Mouse (Mus musculus): ENCODE results near the gene Bcl11a. TPM values are rescaled to one million over a fixed set of nuclear protein-coding genes. Genes with fewer than 3 reads are reported as not detected.

The Bcl11a gene
- polyA plus RNA-seq, 1 experiment from 2014 or later: 89.1 TPM

DNA sequence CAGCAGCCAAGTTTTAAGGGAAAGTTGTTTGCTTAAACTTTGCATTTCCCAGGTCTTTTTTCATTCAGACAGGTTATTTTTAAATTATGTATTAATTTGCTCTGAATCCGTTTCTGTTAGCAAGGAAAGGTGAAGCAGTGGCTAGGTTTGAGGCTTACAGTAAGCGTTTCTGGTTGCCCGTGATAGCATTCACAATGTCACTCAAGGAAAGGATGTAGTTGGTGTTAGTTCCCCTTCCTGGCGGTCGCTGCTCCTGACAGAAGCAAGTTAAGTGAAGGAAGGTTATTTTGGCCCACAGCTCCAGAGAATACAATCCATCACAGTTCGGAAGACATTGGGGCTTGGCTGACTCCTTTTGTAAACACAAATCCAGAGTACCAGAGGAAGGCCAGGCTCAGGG lies 61.6 kb downstream of the Bcl11a start:
- ATAC-seq (ENCODE audit: low FRiP score): no peak
- Histone ChIP-seq H3K4me3 (no peak overlapping the region), H3K9ac (no peak overlapping the region), H3K36me3 (0 out of 2 replicates have a peak, but pooled peaks cover 2% of the 10 kb centered on the region), H3K9me3 (replicated peaks) (no peaks in the 10 kb centered on the region), H3K27me3 (no peaks in the 10 kb centered on the region), H3K4me1 (peaks cover 13% of the 10 kb centered on the region), H3K4me2 (replicated peaks) (no peak overlapping the region), H3K27ac (no peak overlapping the region)
- WGBS: 90% methylated on average over 6 of the region's 6 CpGs

DNA sequence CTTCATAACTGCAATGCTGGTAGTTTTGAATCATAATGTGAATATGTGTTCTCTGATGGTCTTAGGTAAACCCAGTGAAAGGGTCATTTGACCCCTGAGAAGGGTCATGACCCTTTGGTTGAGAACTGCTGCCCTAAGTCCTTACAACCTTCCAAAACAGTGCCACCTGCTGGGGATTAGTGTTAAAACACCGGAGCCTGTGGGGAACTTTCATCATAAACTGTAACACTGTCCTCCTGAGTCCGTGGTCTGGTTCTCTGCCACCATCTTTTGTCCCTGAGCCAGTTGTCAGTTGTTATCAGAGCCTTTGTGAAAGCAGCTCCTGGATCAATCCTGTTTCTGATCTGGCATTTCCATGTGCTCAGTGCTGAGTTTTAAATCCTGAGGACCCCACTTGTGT lies 62.1 kb downstream of the Bcl11a start:
- Histone ChIP-seq H3K9ac (no peak overlapping the region), H3K4me3 (no peak overlapping the region), H3K27ac (no peak overlapping the region), H3K9me3 (replicated peaks) (no peaks in the 10 kb centered on the region), H3K4me2 (replicated peaks) (no peak overlapping the region), H3K36me3 (0 out of 2 replicates have a peak, but pooled peaks cover 5% of the 10 kb centered on the region), H3K27me3 (no peaks in the 10 kb centered on the region), H3K4me1 (peaks cover 14% of the 10 kb centered on the region)
- no peak for ATAC-seq (ENCODE audit: low FRiP score)
- WGBS: 82% methylated on average over 2 of the region's 2 CpGs

DNA sequence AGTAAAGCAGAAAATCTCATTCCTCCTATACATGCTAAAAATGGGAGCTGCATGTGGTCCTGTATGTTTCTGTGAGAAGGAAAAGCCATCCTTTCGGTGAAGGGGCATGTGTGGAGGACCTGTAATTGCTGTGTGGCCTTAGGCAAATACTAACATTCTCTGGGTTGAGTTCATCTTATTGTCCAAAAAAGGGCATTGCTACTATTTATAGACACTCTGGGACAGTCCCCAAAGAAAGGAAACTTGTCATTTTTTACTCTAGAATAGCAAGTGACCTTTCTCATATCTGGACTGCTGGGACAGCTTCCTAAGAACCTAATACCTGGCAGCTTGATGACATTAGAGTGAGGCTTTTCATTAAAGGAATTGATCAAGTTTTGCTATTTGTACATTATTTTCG lies 63.1 kb downstream of the Bcl11a start:
- Histone ChIP-seq H3K4me1 (peaks cover 20% of the 10 kb centered on the region), H3K27ac (no peak overlapping the region), H3K36me3 (0 out of 2 replicates have a peak, but pooled peaks cover 5% of the 10 kb centered on the region), H3K4me3 (no peak overlapping the region), H3K27me3 (no peaks in the 10 kb centered on the region), H3K9ac (no peak overlapping the region), H3K4me2 (replicated peaks) (no peak overlapping the region), H3K9me3 (replicated peaks) (no peaks in the 10 kb centered on the region)
- ATAC-seq (ENCODE audit: low FRiP score): no peak
- WGBS: 88% methylated on average over 2 of the region's 2 CpGs

DNA sequence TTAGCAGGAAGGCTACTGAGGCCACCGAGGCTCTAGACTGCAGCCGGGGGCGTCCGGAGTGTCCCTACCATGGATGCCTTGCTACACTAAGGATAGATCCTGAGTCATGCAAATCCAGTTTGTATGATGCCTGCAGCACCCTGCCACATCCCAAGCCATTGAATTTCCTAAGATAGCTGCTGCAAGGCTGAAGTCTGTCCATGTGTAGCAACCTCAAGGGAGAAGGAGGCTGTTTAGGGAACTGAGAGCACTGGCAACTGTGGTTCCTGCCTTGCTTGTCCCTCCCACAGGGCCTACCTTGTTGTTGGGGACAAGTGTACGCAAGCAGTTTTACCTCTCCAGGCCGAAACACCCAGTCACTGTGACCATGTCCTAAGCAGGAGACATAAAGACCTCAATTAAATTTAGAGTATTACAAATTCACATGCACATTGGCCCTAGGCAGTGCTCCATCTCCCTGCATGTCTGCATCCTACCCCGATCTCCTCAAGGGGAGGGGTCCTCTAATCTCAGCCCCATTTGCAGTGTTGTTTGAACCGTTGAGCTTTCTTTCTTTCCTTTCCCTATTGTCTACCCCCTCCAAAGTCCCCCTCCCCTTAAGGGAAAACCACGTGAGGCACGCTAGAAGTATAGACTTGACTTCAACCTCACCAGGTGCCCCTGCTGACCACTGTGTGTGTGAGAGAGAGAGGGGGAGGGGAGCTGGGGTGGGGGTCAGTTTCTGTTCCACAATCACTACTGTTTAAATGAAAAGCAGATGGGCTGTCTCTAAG lies 63.8 kb downstream of the Bcl11a start:
- no peaks in the 10 kb centered on the region for H3K9me3 ChIP-seq (replicated peaks)
- H3K4me3 ChIP-seq: no peak overlapping the region
- H3K27me3 ChIP-seq: no peaks in the 10 kb centered on the region
- 63% methylated on average over 10 of the region's 10 CpGs for WGBS
- 0 out of 2 replicates have a peak overlapping the region, but pooled peaks have one; percentile 17 for H3K27ac ChIP-seq
- H3K4me1 ChIP-seq: peaks cover 23% of the 10 kb centered on the region
- peak; percentile 38; the same call in 1 of the 2 replicates for ATAC-seq (ENCODE audit: low FRiP score)
- no peak overlapping the region for H3K4me2 ChIP-seq (replicated peaks)
- 0 out of 2 replicates have a peak, but pooled peaks cover 5% of the 10 kb centered on the region for H3K36me3 ChIP-seq
- H3K9ac ChIP-seq: no peak overlapping the region

DNA sequence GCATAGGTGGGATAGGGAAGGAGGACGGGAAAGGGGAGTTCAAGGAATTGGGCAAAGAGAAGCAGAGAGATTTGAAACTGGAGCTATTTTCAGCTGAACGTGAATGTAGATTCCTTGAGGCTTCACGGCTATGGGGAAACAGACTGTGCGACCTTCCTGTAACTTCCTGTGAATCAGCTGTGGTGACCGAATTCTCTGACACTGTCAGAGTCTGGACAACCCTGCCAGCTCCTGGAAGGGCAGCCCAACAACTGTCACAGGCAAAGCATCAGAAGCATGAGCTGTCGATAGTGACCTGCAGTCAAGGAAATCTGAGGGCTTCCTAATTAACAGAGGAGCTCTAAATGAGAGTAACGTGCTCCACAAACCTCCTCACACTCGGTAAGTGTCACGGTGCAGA lies 64.5 kb downstream of the Bcl11a start:
- 61% methylated on average over 9 of the region's 9 CpGs for WGBS
- Histone ChIP-seq H3K27me3 (no peaks in the 10 kb centered on the region), H3K36me3 (0 out of 2 replicates have a peak, but pooled peaks cover 5% of the 10 kb centered on the region), H3K27ac (no peak overlapping the region), H3K9ac (no peak overlapping the region), H3K9me3 (replicated peaks) (no peaks in the 10 kb centered on the region), H3K4me3 (no peak overlapping the region), H3K4me1 (peaks cover 23% of the 10 kb centered on the region), H3K4me2 (replicated peaks) (no peak overlapping the region)
- no peak for ATAC-seq (ENCODE audit: low FRiP score)

DNA sequence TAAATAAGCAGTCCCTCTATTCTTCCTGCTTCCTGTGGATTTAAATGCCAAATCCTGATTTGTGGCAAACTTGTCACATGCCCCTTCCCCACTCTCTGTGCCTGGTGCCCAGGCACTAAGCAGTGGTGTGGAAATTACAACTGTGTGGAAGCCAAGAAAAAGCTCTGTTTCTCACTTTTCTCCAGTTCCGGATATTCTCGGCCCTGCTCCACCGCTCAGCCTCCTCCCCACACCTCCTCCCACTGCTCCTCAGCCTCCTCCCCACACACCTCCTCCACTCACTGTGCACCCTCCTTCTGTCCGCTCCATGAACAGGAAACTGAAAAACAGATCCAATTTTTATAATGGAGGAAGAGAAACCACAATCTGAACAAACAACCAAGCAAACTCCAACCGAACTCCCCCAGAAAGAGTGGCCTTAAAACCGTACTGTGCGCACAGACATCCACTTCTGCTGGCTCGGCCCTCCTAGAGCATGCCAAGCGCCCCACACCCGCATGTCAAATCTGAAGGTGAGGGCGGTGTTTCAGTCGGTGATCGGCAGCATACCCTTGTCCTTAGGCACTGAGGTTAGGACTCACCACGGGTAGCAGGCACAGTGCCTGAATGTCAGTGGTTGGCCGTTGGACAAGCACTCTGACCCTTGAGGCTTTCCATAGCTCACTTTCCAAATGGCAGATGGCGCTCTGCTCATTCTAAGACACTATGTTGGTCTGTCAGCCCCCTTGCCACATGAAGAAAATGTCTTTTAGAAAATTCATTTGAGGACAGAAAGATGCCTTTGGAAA lies 66.5 kb downstream of the Bcl11a start:
- no peaks in the 10 kb centered on the region for H3K9me3 ChIP-seq (replicated peaks)
- 87% methylated on average over 16 of the region's 16 CpGs for WGBS
- no peak overlapping the region for H3K9ac ChIP-seq
- H3K36me3 ChIP-seq: 0 out of 2 replicates have a peak, but pooled peaks cover 5% of the 10 kb centered on the region
- H3K27ac ChIP-seq: no peak overlapping the region
- H3K4me1 ChIP-seq: peaks cover 23% of the 10 kb centered on the region
- H3K4me2 ChIP-seq (replicated peaks): no peak overlapping the region
- ATAC-seq (ENCODE audit: low FRiP score): no peak
- H3K27me3 ChIP-seq: no peaks in the 10 kb centered on the region
- H3K4me3 ChIP-seq: no peak overlapping the region

DNA sequence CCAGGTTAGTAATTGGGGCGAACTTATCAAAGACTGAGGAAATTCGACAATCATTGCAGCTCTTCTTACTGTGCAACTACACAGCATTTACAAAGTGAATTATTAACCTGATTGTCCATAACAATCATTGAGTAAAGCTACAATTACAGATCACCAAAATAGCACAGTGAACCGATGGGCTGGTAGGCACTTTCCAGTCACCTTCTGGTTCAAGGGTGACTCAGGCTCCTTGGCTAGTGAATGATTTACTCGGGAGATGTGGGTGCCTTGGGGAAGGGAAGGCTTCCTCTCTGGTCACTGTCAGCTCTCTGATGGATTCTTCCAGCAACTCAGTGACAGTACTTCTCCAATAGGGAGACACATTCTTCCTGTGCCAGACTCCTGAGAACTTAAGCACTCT lies 68.2 kb downstream of the Bcl11a start:
- H3K27ac ChIP-seq: no peak overlapping the region
- 85% methylated on average over 4 of the region's 4 CpGs for WGBS
- no peak overlapping the region for H3K9ac ChIP-seq
- H3K4me1 ChIP-seq: peaks cover 23% of the 10 kb centered on the region
- H3K9me3 ChIP-seq (replicated peaks): no peaks in the 10 kb centered on the region
- H3K4me2 ChIP-seq (replicated peaks): no peak overlapping the region
- no peak overlapping the region for H3K4me3 ChIP-seq
- H3K36me3 ChIP-seq: 0 out of 2 replicates have a peak, but pooled peaks cover 5% of the 10 kb centered on the region
- no peaks in the 10 kb centered on the region for H3K27me3 ChIP-seq
- no peak for ATAC-seq (ENCODE audit: low FRiP score)

DNA sequence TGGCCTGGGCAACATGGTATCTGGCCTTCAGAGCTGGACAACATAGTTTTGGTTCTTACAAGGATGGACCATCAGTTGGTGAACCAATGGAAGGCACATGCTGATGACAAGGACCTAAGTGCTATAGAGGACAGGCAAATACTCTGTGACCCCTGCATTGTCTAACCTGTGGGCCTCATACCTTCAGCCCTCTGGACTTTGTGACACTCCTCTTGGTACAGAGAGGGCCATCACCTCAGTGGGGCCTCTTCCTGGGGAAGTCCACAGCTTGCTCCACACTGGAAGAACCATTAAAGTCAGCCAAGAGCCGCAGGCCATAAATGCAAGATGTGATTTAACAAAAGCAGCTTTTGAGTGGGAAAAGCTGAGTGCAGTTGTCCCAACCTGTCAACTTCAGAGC lies 68.6 kb downstream of the Bcl11a start:
- WGBS: 97% methylated on average over 1 of the region's 1 CpGs
- Histone ChIP-seq H3K36me3 (0 out of 2 replicates have a peak, but pooled peaks cover 5% of the 10 kb centered on the region), H3K9ac (no peak overlapping the region), H3K9me3 (replicated peaks) (no peaks in the 10 kb centered on the region), H3K27ac (no peak overlapping the region), H3K4me3 (no peak overlapping the region), H3K27me3 (no peaks in the 10 kb centered on the region), H3K4me2 (replicated peaks) (no peak overlapping the region), H3K4me1 (peaks cover 21% of the 10 kb centered on the region)
- ATAC-seq (ENCODE audit: low FRiP score): no peak

DNA sequence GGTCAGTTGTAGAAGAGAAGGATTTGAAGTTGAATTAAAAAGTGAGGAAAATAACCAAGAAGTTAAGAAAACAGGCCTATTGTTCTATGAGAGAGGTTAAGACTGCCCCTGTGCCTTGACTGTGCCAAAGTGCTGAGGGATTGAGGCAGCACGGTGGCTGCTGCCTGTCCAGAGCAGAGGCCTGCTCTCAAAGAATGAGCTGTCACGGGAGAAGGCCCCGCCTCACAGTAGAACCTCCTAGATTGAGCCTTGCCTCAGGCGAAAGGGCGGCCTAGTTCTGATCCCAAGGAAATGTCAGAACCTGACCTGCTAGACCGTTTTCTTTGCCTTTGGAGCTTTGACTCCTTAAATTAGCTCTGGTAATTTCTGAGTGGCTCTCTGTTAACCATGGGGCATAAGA lies 69.8 kb downstream of the Bcl11a start:
- Histone ChIP-seq H3K36me3 (0 out of 2 replicates have a peak, but pooled peaks cover 5% of the 10 kb centered on the region), H3K9ac (no peak overlapping the region), H3K27ac (no peak overlapping the region), H3K9me3 (replicated peaks) (no peaks in the 10 kb centered on the region), H3K4me1 (peaks cover 18% of the 10 kb centered on the region), H3K4me2 (replicated peaks) (no peak overlapping the region), H3K27me3 (no peaks in the 10 kb centered on the region), H3K4me3 (no peak overlapping the region)
- no peak for ATAC-seq (ENCODE audit: low FRiP score)
- WGBS: 82% methylated on average over 6 of the region's 6 CpGs

DNA sequence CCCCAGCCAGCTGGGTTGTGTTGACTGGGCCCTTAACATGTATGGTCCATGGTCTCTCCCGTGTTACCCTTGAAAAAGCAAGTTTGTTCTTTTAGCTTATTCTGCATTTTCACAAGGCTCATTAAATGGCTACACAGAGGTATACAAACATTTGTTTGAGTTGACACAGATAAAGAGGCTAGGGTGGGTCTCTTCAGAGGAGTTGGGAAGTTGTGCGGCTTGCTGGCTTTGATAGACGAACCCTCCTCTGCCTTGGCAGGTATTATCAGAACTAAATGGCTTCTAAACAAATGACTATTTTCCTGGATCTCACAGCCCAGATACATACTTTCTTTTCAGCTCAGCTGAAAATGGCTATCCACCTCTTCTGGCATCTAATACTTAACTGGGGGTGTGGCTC lies 70.7 kb downstream of the Bcl11a start:
- no peak overlapping the region for H3K9ac ChIP-seq
- H3K4me3 ChIP-seq: no peak overlapping the region
- 84% methylated on average over 3 of the region's 3 CpGs for WGBS
- no peak for ATAC-seq (ENCODE audit: low FRiP score)
- no peak overlapping the region for H3K27ac ChIP-seq
- H3K9me3 ChIP-seq (replicated peaks): no peaks in the 10 kb centered on the region
- H3K4me2 ChIP-seq (replicated peaks): no peak overlapping the region
- H3K36me3 ChIP-seq: 0 out of 2 replicates have a peak, but pooled peaks cover 5% of the 10 kb centered on the region
- no peaks in the 10 kb centered on the region for H3K27me3 ChIP-seq
- H3K4me1 ChIP-seq: peaks cover 24% of the 10 kb centered on the region

DNA sequence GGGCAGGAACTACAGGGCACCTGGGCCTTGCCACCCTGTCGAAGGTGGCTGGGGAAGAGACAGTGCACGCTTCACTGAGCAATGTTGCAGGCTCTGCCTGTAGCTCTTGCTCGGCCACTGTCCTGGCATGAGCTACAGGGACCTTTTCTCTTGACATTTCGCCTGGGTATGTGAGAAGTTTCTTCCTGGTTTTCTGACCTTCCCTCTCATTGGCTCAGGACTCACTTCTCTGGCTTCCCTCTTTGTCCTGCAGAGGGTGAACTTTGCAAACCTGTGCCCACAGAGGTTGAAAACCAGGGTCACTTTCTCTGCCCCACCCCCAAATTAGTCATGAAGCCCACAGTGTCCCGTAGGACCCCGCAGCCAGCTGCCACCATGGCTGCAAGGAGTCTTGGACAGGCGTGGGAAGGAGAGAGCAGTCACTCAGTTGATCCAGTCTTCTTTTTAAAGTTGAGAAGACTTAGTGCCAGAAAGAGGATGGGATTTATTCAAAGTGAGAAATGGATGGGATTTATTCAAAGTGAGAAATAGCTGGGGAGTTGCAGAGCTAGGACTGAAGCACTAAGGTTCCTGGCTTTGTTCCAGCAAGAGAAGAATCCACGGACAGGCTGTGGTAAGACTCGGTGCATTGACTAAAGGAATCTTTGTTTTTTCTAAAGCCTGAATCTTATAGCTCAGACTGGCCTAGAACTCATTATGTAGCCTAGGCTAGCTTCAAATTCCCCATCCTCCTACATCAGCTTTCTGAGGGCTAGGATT lies 71.8 kb downstream of the Bcl11a start:
- H3K27ac ChIP-seq: no peak overlapping the region
- WGBS: 77% methylated on average over 9 of the region's 9 CpGs
- H3K4me2 ChIP-seq (replicated peaks): no peak overlapping the region
- H3K9me3 ChIP-seq (replicated peaks): no peaks in the 10 kb centered on the region
- 0 out of 2 replicates have a peak, but pooled peaks cover under 1% of the 10 kb centered on the region for H3K36me3 ChIP-seq
- H3K4me1 ChIP-seq: peaks cover 33% of the 10 kb centered on the region
- H3K9ac ChIP-seq: no peak overlapping the region
- no peaks in the 10 kb centered on the region for H3K27me3 ChIP-seq
- H3K4me3 ChIP-seq: no peak overlapping the region
- no peak for ATAC-seq (ENCODE audit: low FRiP score)
